Mouse (Mus musculus): Measurements from ENCODE around the gene 2700097O09Rik.
A peak's percentile ranks its signal among the peaks of the same experiment; 100 is the strongest.
"Not testable (repeated sequence)": the region's sequence is repeated elsewhere in the genome, so short reads cannot be mapped to it uniquely, and the experiment has no call there.

2700097O09Rik gene

DNA sequence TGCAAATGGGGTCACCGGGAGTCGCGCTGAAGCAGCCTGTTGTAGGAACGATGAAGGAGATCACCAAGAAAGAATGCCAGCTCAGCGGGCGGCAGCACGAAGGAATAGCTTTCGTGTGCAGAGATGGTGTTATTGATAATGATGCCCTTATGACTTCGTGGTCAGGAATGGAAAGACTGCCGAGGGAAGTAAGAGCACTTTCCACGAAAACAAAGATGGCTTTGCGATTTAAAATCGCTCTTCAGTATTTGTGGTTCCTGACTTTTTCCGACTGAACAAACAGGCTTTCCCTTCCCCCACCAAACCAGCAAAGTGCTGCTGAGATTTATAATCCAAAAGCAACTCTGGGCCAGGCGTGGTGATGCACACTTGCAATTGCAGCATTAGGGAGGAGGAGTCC lies 38.9 kb downstream of the 2700097O09Rik start:
- no peak for DNase-seq (ENCODE audit: low spot score in 2 of 2)

DNA sequence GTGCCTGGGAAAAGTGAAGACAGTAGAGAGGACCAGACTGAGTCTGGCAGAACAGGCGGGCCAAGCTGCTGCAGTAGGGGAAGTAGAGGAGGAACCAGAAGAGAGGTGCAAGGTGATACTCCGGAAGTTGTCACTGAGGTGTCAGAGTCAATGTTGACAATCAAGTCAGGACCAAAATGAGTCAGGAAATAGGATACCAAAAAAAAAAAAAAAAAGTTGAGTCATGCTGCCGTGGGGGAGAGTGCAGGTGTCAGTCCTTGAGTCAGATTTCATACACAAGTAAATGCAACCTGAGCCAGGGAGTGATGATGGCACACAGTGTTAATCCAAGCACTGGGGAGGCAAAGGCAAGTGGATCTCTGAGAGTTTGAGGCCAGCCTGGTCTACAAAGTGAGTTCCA lies 52.8 kb downstream of the 2700097O09Rik start:
- peak; percentile 17 for DNase-seq (ENCODE audit: low spot score in 2 of 2)

DNA sequence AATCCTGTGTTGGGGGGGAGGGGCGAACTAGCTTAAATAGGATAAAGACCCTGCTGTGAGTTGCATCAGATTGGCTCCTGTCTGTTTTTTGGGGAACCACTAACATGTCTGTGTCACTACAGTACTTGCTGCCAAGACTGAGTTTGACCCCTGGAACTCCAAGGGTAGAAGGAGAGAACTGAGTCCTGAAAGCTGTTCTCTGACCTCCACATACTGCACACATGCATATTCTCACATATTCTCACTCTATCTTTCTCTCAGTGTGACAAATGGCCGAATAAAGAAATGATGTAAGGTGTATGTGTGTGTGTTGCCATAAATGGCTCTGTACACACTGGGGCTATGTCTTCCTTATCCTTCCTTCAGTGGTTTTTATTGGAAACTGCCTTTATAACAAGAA lies 56.6 kb downstream of the 2700097O09Rik start:
- DNase-seq (ENCODE audit: low spot score in 2 of 2) = no peak

DNA sequence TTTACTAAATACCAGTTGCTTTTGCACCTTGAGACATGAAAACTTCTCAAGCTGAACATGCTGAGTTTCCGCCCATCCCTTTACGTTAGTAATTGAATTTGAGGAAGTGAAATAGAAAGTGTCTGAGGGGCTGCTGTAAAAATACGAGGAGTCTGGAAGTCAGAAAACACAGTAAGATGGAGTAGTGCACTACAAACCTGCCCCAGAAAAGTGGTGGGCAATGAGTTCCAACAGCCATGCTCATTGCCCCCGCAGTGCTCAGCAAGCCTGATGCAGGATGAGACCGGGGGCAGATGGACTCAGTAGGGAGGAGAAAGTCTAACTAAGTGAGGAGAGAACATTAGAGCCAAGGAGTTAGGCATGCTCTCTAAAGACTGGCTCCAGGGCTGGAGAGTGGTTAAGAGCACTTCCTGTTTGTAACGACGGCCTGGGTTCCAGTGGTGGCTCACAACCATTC lies 60.5 kb downstream of the 2700097O09Rik start:
- peak in 1 of 2 experiments; percentile 57 for DNase-seq (ENCODE audit: low spot score in 2 of 2)

DNA sequence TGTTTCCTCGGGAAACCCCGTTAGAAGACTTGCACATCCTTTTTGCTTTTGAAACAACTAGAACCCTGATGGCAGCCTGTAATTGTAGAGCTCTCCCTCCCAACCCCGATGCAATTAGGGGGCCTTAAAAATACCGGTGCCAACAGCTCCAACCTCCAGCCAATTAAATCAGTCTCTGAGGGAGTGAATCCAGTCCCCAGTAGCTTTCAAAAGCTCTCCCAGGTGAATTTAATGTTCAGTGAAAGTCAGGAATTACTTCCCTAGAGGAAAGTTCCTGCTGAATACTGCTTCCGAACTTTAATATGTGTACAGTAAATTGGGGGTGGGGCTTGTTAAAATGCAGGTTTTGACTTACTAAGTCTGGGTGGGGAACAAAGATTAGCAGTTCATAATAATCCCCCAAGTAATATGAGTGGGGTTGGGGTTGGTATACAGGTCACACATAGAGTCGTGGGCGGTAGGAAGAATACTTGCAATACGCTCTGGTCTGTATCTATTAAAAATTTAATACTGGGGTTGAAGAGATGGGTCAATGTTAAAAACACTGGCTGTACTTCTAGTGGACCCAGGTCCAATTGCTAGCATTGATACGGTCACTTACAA lies 62.7 kb downstream of the 2700097O09Rik start:
- no peak for DNase-seq (ENCODE audit: low spot score in 2 of 2)

DNA sequence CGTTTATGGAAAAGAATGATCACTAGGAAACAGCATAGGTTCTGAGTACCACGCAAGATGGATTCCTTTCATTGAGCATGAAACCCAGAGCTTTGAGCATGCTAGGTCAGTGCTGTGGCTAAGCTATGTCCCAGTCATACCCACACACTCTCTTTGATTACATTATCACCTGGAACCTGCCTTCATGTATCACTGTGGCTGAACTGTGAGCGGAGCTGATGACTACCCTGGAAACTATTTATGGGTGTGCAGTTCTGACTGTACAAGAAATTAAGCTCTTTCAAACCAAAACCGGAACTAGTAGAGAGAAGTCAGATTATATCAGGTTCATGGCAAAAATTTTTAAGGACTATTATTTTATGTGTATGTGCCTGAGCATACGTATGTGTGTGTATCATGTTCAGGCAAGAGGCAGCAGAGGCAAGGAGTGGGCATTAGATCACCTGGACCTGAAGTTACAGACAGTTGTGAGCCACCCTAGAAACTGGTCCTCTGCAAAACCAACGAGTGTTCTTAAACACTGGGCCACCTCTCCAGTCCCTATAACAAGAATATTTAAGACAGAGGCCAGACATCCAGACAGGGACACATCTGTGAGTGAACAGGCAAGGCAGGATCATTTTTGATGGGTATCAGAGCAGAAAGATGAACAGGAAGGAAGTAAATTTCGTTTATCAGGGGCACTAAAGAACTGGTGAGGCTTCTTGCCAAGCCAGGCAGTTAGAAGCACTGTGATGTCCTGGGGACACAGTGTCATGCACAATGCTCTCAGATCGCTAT lies 63.4 kb downstream of the 2700097O09Rik start:
- peak in 1 of 2 experiments; percentile 23 for DNase-seq (ENCODE audit: low spot score in 2 of 2)

DNA sequence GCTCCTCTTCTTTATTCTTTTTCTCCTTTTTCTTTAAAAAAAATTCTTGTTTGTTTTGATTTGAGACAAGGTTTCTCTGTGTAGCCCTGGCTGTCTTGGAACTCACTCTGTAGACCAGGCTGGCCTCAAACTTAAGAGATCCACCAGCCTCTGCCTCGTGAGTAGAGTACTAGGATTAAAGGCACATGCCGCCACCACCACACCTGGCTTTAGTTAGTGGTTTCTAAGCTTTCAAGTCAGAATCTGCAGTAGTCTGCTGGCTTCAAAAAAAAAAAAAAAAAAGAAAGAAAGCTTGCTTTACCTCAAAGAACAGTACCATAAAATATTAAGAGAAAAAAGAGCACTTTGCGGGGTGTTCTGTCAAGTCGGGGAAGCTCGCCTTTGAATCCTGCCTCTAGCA lies 64.5 kb downstream of the 2700097O09Rik start:
- DNase-seq (ENCODE audit: low spot score in 2 of 2) = no peak

DNA sequence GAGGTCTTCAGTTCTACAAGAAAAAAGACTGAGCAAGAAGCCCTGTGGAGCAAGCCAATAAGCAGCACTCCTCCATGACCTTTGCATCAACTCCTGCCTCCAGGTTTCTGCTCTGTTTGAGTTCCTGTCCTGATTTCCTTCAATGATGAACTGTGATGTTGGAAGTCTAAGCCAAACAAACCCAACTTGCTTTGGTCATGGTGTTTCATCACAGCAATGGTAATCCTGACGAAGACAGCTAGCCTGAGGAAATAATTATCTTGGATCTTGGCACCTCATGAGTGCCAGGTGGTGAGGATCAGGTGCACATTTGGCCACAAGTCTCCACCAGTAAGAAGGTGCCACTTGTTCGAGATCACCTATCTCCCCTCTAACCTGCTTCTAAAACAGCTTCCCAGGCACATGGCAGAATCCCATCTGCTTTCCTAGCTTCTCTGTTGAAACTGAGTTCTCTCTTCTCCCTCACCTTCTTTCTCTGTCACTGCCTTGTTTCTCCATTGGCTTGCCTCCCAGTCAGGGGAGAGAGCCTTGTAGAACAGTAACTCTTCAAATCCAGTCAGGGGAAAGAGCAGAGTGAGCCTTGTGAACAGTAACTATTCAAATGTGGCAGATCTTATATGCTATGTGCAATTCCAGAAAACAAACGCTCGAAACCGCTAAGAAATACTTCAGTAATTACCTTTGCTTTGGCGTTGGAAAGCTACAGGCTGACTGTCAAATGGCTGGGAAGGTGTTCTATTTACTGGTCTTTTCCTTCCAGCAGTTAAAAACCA lies 66.1 kb downstream of the 2700097O09Rik start, which contains the start of gene Baz1a:
Gene Baz1a (minus strand): TSS at position 723 of the 773 bp plus-strand sequence.
- DNase-seq (ENCODE audit: low spot score in 2 of 2) = no peak

DNA sequence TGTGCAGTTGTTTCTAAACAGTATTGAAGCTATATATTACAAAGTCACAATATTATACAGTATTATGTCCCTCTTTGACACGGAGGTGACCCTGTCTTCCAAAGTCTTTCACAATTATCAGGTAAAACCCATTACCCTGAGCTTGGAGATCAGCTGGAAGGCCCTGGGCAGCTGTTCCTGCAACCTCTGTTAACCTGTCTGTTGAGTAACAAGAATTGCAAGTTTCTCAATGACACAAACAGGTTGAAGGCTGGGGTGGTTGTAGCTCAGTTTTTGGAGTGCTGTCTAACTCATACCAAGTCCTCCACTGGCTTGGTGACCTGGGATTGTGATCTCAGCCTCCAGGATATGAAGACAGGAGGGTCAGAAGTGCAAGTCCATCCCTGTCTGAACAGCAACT lies 66.9 kb downstream of the 2700097O09Rik start:
- no peak for DNase-seq (ENCODE audit: low spot score in 2 of 2)

DNA sequence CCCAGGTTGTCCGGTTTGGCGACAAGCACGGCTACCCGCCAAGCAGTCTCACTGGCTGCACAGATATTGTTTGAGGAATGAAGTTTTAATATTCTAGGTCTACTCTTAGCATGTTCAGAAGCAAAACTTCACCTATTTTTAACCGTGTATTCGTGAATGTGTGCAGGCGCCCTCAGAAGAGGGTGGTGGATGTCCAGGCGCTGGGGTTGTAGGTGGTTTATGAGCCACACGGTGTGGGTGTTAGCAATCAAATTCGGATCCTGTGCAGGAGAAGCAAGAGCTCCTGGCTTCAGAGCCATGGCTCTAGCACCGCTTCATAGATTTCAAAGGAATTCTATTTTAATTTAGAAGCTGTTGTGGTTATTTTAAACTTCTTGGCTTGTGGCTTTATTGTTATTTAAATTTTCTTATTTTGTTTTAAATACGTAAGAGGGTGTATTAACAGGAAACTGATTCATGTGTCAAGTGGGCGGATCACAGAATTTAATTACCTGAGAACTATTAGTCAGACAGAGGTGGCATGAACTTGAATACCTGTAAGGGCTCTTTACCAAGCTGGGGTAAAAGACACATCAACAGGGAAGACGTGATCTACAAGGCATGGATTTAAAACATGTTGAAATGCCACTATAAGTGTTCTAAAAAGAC lies 72.4 kb downstream of the 2700097O09Rik start:
- no peak for DNase-seq (ENCODE audit: low spot score in 2 of 2)

DNA sequence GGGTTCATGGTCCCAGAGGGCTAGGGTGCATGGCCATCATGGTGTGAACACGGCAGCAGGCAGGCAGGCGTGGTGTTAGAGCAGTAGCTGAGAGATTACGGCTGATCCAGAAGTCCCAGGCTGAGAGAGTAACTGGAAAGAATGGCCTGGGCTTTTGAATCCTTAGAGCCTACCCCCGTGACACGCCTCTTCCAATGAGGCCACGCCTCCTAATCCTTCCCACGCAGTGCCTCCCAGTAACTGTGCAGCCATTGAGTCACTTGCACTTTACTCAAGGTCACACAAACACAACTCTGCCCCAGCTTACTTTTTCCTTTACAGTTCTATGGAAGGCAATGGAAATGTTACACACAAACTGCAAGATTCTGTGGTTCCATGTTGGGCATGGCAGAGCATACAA lies 73.8 kb downstream of the 2700097O09Rik start:
- DNase-seq (ENCODE audit: low spot score in 2 of 2) = no peak

DNA sequence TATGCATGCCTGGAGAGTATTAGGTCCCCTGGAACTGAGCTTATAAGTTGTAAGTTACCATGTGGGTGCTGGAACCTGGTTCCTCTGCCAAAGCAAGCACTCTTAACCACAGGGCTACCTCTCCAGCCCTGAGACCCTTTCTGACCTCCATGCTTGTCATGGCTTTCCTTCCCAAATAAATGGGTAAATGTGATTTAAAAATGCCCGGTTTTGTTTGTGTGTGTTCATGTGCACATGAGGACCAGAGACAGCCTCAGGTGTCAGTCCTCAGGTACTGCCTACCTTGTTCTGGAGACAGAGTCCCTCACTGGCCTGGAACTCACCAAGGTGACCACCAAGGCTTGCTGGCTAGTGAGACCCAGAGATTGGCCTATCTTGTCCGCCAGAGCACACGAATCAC lies 75.5 kb downstream of the 2700097O09Rik start:
- no peak for DNase-seq (ENCODE audit: low spot score in 2 of 2)

DNA sequence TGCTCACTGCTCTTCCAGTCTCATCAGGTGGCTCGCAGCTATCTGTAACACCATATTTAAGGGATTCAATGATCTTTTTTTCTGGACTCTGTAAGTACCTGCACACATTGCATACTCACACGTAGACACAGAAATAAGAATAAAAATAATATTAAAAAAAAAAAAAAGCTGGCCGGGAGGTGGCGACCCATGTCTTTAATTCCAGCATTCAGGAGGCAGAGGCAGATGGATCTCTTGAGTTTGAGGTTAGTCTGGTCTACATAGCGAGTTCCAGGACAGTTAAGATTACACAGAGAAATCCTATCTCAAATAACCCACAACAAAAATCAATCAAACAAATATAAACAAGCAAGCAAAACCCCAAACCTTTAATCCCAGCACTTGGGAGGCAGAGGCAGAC lies 76.1 kb downstream of the 2700097O09Rik start:
- DNase-seq (ENCODE audit: low spot score in 2 of 2) = no peak

DNA sequence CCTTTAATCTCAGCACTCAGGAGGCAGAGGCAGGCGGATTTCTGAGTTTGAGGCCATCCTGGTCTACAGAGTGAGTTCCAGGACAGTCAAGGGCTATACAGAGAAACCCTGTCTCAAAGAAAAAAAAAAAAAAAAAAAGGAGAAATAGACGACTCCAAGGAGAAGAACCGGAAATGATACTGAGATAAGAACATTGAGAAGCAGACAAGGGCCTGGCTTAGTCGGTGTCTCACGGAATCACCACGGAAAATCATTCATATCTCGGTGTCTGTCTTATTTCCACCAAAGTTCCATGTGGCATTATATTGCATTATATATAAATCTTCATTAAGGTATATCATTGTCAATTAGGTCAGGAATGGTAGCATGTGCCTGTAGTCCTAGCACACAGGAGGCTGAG lies 77.4 kb downstream of the 2700097O09Rik start:
- DNase-seq (ENCODE audit: low spot score in 2 of 2) = not testable (repeated sequence)

DNA sequence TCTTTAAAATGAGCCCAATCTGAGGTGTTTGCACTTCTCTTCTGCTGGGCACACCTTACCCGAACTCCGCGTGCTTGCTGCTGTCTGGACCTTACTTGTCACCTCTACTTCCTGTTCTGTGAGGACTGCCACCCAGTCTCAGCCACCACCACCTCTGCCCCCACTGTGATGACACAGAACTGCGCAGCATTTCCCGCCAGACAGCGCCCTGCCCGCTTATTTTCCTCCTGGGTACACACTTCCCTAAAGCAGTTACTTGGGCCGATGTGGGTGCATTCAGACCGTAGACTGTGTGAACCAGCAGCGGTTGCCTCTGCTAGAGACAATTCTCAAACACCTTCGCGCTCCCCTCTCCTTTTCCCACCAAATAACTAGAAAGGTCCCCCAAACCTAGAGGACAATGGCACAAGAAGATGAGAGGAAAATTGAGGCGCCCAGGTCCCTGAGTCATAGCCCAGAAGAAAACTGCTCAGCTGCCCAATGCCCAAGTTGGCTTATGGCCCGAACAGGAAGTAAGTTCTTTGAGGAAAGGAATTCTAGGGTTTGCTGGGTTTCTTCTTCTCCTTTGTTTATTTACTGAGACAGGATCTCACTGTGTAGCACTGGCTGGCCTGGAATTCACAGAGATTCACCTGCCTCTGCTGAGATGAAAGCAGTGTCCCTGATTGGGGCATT lies 80.8 kb downstream of the 2700097O09Rik start:
- DNase-seq (ENCODE audit: low spot score in 2 of 2) = peak; percentile 93 to 94

DNA sequence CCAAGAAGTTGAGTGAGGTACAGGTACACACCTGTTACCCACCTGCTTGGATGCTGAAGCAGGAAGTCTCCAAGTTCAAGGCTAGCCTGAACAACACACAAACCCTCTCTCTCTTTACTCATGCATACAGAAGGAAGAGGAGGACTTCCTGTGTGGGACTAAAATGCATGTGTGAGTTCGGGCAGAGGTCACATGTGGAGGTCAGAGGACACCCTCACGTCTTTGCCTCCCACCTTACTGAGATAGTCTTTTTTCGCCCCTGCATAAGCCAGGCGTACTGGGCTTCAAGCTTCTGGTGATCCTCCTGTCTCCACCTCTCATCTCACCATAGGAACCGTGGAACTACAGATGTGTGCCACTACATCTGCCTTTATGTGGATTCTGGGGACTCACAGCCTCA lies 81.5 kb downstream of the 2700097O09Rik start:
- DNase-seq (ENCODE audit: low spot score in 2 of 2) = peak in 1 of 2 experiments; percentile 14

DNA sequence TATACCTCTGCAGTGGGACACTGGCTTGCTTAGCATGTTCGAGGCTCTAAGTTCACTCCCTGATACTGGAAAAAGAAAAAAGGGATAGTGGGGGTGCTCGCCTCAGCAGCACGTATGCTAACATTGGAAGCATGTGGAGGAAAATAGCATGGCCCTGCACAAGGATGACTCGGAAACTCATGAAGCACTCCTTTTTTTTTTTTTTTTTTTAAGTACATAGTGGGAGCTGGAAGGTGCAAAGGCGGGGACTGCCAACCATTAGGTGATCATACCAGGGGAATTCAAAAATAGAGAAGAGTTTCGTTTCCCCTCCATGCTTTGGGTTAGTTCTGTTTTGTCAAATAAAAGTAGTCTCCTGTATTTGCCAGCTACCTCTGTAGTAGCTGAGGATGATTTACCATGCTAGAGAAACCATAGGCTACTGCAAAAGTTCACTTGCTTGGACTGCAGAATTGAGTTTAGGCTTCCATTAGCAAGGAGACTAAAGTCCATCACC lies 82.9 kb downstream of the 2700097O09Rik start:
- no peak for DNase-seq (ENCODE audit: low spot score in 2 of 2)

DNA sequence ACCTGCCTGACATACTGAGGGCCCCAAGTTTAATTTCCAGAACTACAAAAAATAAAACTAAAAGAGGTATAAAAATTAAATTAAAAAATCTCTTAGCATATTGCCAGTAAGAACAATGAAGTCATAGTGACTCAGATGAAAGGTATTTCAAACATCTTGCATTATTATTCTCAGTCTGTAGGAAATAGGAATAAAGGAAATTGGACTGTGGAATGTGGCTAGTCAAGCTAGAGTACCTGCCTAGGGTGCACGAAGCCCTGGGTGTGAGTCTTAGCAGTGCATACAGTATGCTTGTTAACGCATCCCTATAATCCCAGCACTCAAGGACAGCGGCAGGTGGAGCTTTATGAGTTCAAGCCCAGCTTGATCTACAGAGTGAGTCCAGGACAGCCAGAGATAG lies 83.9 kb downstream of the 2700097O09Rik start:
- DNase-seq (ENCODE audit: low spot score in 2 of 2) = no peak
